Mouse (Mus musculus) cerebellum, adult 2 months (tissue): ENCODE data around the gene 4930524J08Rik.

ENCODE experiments used
- CTCF ChIP-seq: fragments of 200-500 bp; IDR thresholded peaks from 2 replicates; pipeline ENCODE4 v1.5.1; 2011; ENCODE audit warnings: low read depth, mild to moderate bottlenecking, control low read depth, low read length, moderate library complexity, borderline replicate concordance; ENCODE audit not compliant: insufficient read depth
- POLR2A ChIP-seq: fragments of 200-500 bp; IDR thresholded peaks from 2 replicates; pipeline ENCODE4 v1.6.1; 2011; ENCODE audit warnings: low read length, control low read depth, borderline replicate concordance; ENCODE audit not compliant: insufficient read depth

GRCm38 (mm10) chr5:99941273-99941672 is 37.6 kb upstream of the 4930524J08Rik start:
- no peak for TF ChIP-seq POLR2A
- TF ChIP-seq CTCF: no peak
